Mouse (Mus musculus) stomach, postnatal 0 days (tissue): ENCODE measurements around the gene Fbln1.

ENCODE experiments used
- CTCF ChIP-seq: IDR thresholded peaks from 2 replicates; pipeline ENCODE4 v1.5.1; 2016; ENCODE audit warnings: antibody characterized with exemption, low read depth, mild to moderate bottlenecking, moderate library complexity
- EP300 ChIP-seq: optimal IDR thresholded peaks from 2 replicates; pipeline ENCODE3; 2016; ENCODE audit warnings: antibody characterized with exemption

DNA sequence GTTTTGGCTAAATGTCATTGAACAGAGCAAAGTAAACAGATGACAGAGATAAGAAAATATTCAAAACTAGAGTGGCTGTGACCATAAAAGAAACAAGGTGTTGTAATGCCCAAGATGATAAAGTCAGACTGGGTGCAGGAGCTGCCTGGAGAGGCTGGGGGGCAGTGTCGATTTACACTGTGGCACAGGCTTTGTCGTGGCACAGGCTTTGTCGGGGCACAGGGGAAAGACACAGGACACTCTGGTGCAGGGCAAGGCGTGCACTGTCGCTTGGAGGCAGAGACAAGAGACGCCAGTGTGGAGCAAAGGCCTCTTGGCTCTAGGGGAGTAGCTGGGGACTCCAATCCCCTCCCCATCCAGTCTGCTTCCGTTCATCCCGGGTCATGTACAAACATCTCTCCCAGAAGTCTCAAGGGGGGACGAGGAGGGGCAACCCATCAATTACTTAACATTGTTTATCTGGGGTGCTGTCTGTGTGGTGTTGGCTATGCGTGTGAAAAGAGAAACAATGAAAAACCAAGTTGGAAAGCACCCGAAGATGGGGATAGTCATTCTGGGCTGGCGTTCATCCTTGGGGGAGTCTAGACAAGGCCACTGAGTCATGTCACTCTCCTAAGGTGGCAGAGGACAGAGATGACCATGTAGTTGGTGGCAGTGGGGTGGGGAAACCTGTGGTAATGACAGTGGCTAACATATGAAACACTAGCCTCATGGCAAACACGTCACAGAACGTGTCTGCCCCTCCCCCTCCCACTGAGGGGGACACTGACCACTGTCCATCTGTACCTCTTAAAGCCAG lies 110.8 kb downstream of the Fbln1 start:
- TF ChIP-seq CTCF (no peak), EP300 (no peak)
